Mouse (Mus musculus): ENCODE measurements around the gene Fam135a.

DNA sequence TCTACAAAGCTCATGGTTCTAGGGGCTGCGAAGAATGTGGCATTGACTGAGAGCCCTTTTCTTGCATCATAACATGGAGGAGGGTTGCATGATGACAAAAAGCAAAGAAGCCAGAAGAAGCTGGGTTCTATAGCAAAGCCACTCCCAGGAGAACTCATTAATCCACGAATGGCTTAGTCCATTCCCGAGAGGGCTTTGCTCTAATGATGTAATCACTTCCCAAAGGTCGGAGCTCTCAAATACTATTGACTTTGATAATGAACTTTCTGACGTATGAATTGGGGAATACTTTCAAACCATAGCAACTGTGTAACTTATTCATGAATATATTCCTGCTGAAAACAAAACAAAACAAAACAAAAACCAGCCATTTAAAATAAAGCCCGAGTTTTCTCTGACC is 27.7 kb upstream of the Fam135a start:
- no peak for TF ChIP-seq CTCF (IDR thresholded peaks at IDR 0.05)
- TF ChIP-seq POLR2A (IDR thresholded peaks at IDR 0.05; ENCODE audit: insufficient read depth, low read depth, low read length) = no peak
- TF ChIP-seq EP300 (IDR thresholded peaks at IDR 0.05; ENCODE audit: insufficient read depth, low read depth, low read length) = no peak
